Mouse (Mus musculus) myocyte (in vitro differentiated cells): ENCODE data around the gene Cdyl2.

ENCODE experiments used
- CEBPB ChIP-seq: IDR thresholded peaks from 2 replicates; pipeline ENCODE4 v1.6.1; 2011; ENCODE audit warnings: mild to moderate bottlenecking, moderate library complexity; ENCODE audit not compliant: poor library complexity, insufficient read depth, severe bottlenecking
- E2F4 ChIP-seq: IDR thresholded peaks from one replicate; pipeline ENCODE4 v1.6.1; 2011; ENCODE audit warnings: mild to moderate bottlenecking, control low read depth, moderate library complexity; ENCODE audit not compliant: insufficient read depth
- MAX ChIP-seq: IDR thresholded peaks from one replicate; pipeline ENCODE4 v1.6.1; 2011; ENCODE audit warnings: low read depth, mild to moderate bottlenecking, control low read depth
- MYOD1 ChIP-seq, 3 experiments: IDR thresholded peaks; one replicate each; pipeline ENCODE4 v1.6.1; 2011; ENCODE audit warnings: control low read depth in 2 of 3, low read depth in 2 of 3, mild to moderate bottlenecking in 2 of 3, moderate library complexity in 1 of 3; ENCODE audit not compliant: insufficient read length in 2 of 3, control insufficient read depth in 1 of 3
- MYOG ChIP-seq, 3 experiments: IDR thresholded peaks; one replicate each; pipeline ENCODE4 v1.6.1; 2011; ENCODE audit warnings: control low read depth in 2 of 3, low read depth in 2 of 3, mild to moderate bottlenecking in 2 of 3; ENCODE audit not compliant: insufficient read length in 2 of 3, control insufficient read depth in 1 of 3, insufficient read depth in 1 of 3
- POLR2A ChIP-seq: IDR thresholded peaks from one replicate; pipeline ENCODE4 v1.6.1; 2011; ENCODE audit warnings: low read depth, mild to moderate bottlenecking, control low read depth, moderate library complexity; ENCODE audit not compliant: insufficient read length
- POLR2AphosphoS2 ChIP-seq: IDR thresholded peaks from one replicate; pipeline ENCODE4 v1.6.1; 2011; ENCODE audit warnings: low read depth, control low read depth; ENCODE audit not compliant: insufficient read length
- SRF ChIP-seq: IDR thresholded peaks from one replicate; pipeline ENCODE4 v1.6.1; 2011; ENCODE audit warnings: low read depth; ENCODE audit not compliant: control insufficient read depth, insufficient read length
- TCF12 ChIP-seq: IDR thresholded peaks from one replicate; pipeline ENCODE4 v1.6.1; 2011; ENCODE audit warnings: mild to moderate bottlenecking, control low read depth; ENCODE audit not compliant: poor library complexity, insufficient read depth, severe bottlenecking
- USF1 ChIP-seq: IDR thresholded peaks from one replicate; pipeline ENCODE4 v1.6.1; 2011; ENCODE audit warnings: low read depth, mild to moderate bottlenecking, control low read depth, moderate library complexity

GRCm38 (mm10) chr8:116602806-116603205 lies 130.0 kb downstream of the Cdyl2 start:
- no peak for TF ChIP-seq POLR2A
- no peak for TF ChIP-seq USF1
- TF ChIP-seq MYOD1 (IDR thresholded peaks at IDR 0.05; ENCODE audit: control insufficient read depth in 1 of 3, insufficient read length in 2 of 3, low read depth in 2 of 3), result no peak
- no peak for TF ChIP-seq TCF12
- no peak for TF ChIP-seq MYOG (IDR thresholded peaks at IDR 0.05; ENCODE audit: control insufficient read depth in 1 of 3, insufficient read depth in 1 of 3, insufficient read length in 2 of 3, low read depth in 2 of 3)
- no peak for TF ChIP-seq MAX
- no peak for TF ChIP-seq E2F4
- TF ChIP-seq POLR2AphosphoS2, result no peak
- TF ChIP-seq CEBPB, result no peak
- TF ChIP-seq SRF, result no peak
